Mouse (Mus musculus) v-Abl transformed pro-B cells (cell line): ENCODE results near the gene Gdf11.

Source experiments
- in situ Hi-C, 2 experiments: fragments of 400-800 bp; cut with MboI; formaldehyde crosslinking; loops; one replicate each; pipeline ENCODE4 v1.15.1; 2025; ENCODE audit not compliant: unreplicated experiment in 2 of 2

The Gdf11 gene

GRCm38 (mm10) chr10:128896807-128897206 lies 5.3 kb upstream of the Gdf11 start:
- in situ Hi-C loops: loop anchor here (5.0 to 25.0 kb wide), 6 partner anchors 50 to 560 kb away; partner anchors contain the start of gene Cs (in 1 of the 2)

GRCm38 (mm10) chr10:128895952-128896693 lies 4.6 kb upstream of the Gdf11 start:
- in situ Hi-C loops: loop anchor here (5.0 to 25.0 kb wide), 6 partner anchors 49 to 559 kb away; partner anchors contain the start of gene Cs (in 1 of the 2)

GRCm38 (mm10) chr10:128895437-128895836 lies 3.9 kb upstream of the Gdf11 start:
- in situ Hi-C loops: loop anchor here (5.0 to 25.0 kb wide), 6 partner anchors 48 to 558 kb away; partner anchors contain the start of gene Cs (in 1 of the 2)

GRCm38 (mm10) chr10:128892246-128892645 lies 728 bp upstream of the Gdf11 start:
- in situ Hi-C loops: loop anchor here (10.0 to 25.0 kb wide), 3 partner anchors 277 to 555 kb away; partner anchors contain the start of gene Cs (in 1 of the 2)

GRCm38 (mm10) chr10:128890383-128891295 lies 879 bp downstream of the Gdf11 start:
- in situ Hi-C loops: loop anchor here (10.0 to 25.0 kb wide), 3 partner anchors 276 to 553 kb away; partner anchors contain the start of gene Cs (in 1 of the 2)

GRCm38 (mm10) chr10:128889846-128890245 lies 1.7 kb downstream of the Gdf11 start:
- in situ Hi-C loops: loop anchor here (10.0 to 25.0 kb wide), 3 partner anchors 275 to 553 kb away; partner anchors contain the start of gene Cs (in 1 of the 2)

- in situ Hi-C loops: loop anchor here in 1 of 2 experiments (25.0 kb wide), 1 partner anchor 552 kb away; the partner anchor contains the start of gene Cs
Measured at GRCm38 (mm10) chr10:128888941-128889827, 2.3 kb downstream of the Gdf11 start.

- in situ Hi-C loops: loop anchor here in 1 of 2 experiments (25.0 kb wide), 1 partner anchor 545 kb away; the partner anchor contains the start of gene Cs
Measured at GRCm38 (mm10) chr10:128882067-128882466, 9.5 kb downstream of the Gdf11 start.

- in situ Hi-C loops: loop anchor here in 1 of 2 experiments (25.0 kb wide), 1 partner anchor 542 kb away; the partner anchor contains the start of gene Cs
Measured at GRCm38 (mm10) chr10:128878811-128879210, 12.7 kb downstream of the Gdf11 start.

GRCm38 (mm10) chr10:128878291-128878690 lies 13.2 kb downstream of the Gdf11 start:
- in situ Hi-C loops: loop anchor here in 1 of 2 experiments (25.0 kb wide), 1 partner anchor 541 kb away; the partner anchor contains the start of gene Cs

GRCm38 (mm10) chr10:128870341-128870740 lies 21.2 kb downstream of the Gdf11 start:
- in situ Hi-C loops: no loop called here

- in situ Hi-C loops: no loop called here
Measured at GRCm38 (mm10) chr10:128866518-128866917, 25.0 kb downstream of the Gdf11 start.

GRCm38 (mm10) chr10:128866042-128866441 lies 25.5 kb downstream of the Gdf11 start:
- in situ Hi-C loops: no loop called here

GRCm38 (mm10) chr10:128861176-128861575 lies 30.3 kb downstream of the Gdf11 start:
- in situ Hi-C loops: no loop called here

GRCm38 (mm10) chr10:128850339-128850738 lies 41.2 kb downstream of the Gdf11 start:
- in situ Hi-C loops: no loop called here

GRCm38 (mm10) chr10:128848426-128848825 lies 43.1 kb downstream of the Gdf11 start:
- in situ Hi-C loops: loop anchor here (5.0 to 10.0 kb wide), 2 partner anchors 49 to 126 kb away; no protein-coding TSS in a partner anchor

GRCm38 (mm10) chr10:128846664-128847063 lies 44.9 kb downstream of the Gdf11 start:
- in situ Hi-C loops: loop anchor here (5.0 to 10.0 kb wide), 2 partner anchors 51 to 128 kb away; no protein-coding TSS in a partner anchor

- in situ Hi-C loops: loop anchor here (5.0 to 10.0 kb wide), 2 partner anchors 52 to 129 kb away; no protein-coding TSS in a partner anchor
Measured at GRCm38 (mm10) chr10:128845516-128845915, 46.0 kb downstream of the Gdf11 start.

GRCm38 (mm10) chr10:128843260-128843659 lies 48.3 kb downstream of the Gdf11 start:
- in situ Hi-C loops: loop anchor here in 1 of 2 experiments (10.0 kb wide), 1 partner anchor 132 kb away; no protein-coding TSS in a partner anchor
